Mouse (Mus musculus) erythroblast, embryonic 14.5 days (primary cell): ENCODE results near the gene Sfswap.

Experiments
- GATA1 ChIP-seq: IDR thresholded peaks from 2 replicates; pipeline ENCODE4 v1.6.1; 2012; ENCODE audit warnings: low read length, inconsistent platforms, mixed read lengths
- TAL1 ChIP-seq: IDR thresholded peaks from 3 replicates; pipeline ENCODE4 v1.6.1; 2012; ENCODE audit warnings: low read length, inconsistent platforms, mixed read lengths

GRCm38 (mm10) chr5:129583761-129584582 lies 83.0 kb downstream of the Sfswap start, which contains the start of gene Mmp17:
- TF ChIP-seq GATA1 (no peak), TAL1 (no peak)
